Mouse (Mus musculus): ENCODE measurements around the gene Timm17b. TPM values are rescaled to one million over a fixed set of nuclear protein-coding genes. Genes with fewer than 3 reads are reported as not detected.
A peak's percentile ranks its signal among the peaks of the same experiment; 100 is the strongest.
"Not testable (repeated sequence)": the region's sequence is repeated elsewhere in the genome, so short reads cannot be mapped to it uniquely, and the experiment has no call there.

Timm17b gene
- total RNA-seq (2021) (100 to 1,000 TPM; 102 to 113 TPM), polyA plus RNA-seq (2012; rRNA removed) (79.3 and 93.5 TPM in 2 replicates)
- long read RNA-seq, transcript Timm17b-201 (6 exons, 2,381 nt) = major isoform, 69 of 77 reads
- long read RNA-seq, partial matches to known transcripts = 3 of 77 reads
- long read RNA-seq, other reads (novel, unspliced or antisense) = 4 of 77 reads

- peak; percentile 90 for DNase-seq
Observed at GRCm38 (mm10) chrX:7898880-7899874, at the start of gene Timm17b, which contains the start of gene Pqbp1. Timm17b (plus strand) TSS chrX:7899357. Pqbp1 (minus strand) TSS chrX:7899269.

DNA sequence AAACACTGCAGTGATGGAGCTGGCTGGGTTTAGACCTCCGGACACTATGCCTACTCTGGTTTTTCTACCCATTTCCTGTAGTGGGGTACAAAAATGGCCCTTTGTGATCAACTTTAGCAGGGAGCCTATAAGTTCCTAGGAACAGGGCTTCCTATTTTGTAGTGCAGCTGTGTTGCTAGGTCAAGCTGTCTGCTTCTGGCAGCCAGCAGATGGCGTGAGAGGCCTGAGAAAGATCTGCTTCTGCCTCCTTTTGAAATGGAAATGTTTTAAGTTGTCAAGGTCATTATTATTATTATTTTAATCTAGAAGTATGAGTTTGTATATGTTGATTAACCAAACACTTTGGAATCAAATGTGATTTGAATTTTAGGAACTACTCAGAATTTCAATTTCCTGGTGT lies 44.6 kb upstream of the Timm17b start:
- peak; percentile 25 for DNase-seq

GRCm38 (mm10) chrX:7859191-7859753 lies 39.9 kb upstream of the Timm17b start:
- DNase-seq = no peak

- no peak for DNase-seq
Observed at GRCm38 (mm10) chrX:7863181-7863580, 36.0 kb upstream of the Timm17b start.

DNA sequence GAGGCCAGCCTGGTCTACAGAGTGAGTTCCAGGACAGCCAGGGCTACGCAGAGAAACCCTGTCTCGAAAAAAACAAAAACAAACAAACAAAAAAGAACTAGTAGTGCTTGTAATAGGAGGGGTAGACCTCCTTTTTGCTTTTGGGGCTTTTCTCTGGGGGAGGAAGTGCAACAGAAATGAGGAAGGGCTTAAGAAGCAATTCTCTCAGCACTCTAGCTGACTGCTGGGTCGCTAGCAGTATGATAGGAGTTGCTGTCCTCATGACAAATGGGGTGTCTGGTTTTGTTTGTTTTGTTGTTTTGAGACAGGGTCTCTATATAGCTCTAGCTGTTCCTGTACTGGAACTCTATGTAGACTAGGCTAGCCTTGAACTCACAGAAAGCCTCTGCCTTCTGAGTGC lies 34.6 kb upstream of the Timm17b start:
- no peak for DNase-seq

- DNase-seq = no peak
Observed at GRCm38 (mm10) chrX:7865343-7865742, 33.8 kb upstream of the Timm17b start.

GRCm38 (mm10) chrX:7865786-7866185 lies 33.4 kb upstream of the Timm17b start:
- DNase-seq = no peak

DNA sequence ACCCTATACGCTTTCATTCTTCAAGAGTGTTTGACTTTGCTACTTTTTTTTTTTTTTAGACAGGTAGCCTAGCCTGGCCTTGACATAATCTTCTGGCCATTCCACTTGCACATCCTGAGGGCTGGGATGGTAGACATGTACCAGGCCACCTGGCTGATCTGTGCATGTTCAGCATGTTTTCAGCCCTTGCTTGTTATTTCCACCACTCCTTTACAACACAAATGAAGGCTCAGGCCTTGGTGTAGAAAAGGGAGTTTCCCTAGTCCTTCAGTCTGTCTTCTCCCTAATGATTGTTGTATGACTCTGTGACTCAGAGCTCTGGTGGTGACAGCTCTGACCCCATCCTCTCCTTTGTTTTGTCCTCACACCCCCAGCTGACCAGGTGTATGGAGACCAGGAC lies 32.0 kb upstream of the Timm17b start:
- DNase-seq = no peak

GRCm38 (mm10) chrX:7868506-7868905 lies 30.7 kb upstream of the Timm17b start:
- no peak for DNase-seq

GRCm38 (mm10) chrX:7869826-7870225 lies 29.3 kb upstream of the Timm17b start:
- no peak for DNase-seq

GRCm38 (mm10) chrX:7878007-7878419 lies 21.1 kb upstream of the Timm17b start, which contains the start of gene Pim2:
Pim2 (plus strand) TSS chrX:7878262.
- peak; percentile 90 for DNase-seq

GRCm38 (mm10) chrX:7878495-7878894 lies 20.7 kb upstream of the Timm17b start:
- peak; percentile 33 for DNase-seq

- peak; percentile 73 for DNase-seq
Observed at GRCm38 (mm10) chrX:7879819-7880218, 19.3 kb upstream of the Timm17b start.

GRCm38 (mm10) chrX:7883841-7884567 lies 15.2 kb upstream of the Timm17b start, which contains the start of gene Slc35a2:
Slc35a2 (plus strand) TSS chrX:7884028.
- DNase-seq = peak; percentile 91

DNA sequence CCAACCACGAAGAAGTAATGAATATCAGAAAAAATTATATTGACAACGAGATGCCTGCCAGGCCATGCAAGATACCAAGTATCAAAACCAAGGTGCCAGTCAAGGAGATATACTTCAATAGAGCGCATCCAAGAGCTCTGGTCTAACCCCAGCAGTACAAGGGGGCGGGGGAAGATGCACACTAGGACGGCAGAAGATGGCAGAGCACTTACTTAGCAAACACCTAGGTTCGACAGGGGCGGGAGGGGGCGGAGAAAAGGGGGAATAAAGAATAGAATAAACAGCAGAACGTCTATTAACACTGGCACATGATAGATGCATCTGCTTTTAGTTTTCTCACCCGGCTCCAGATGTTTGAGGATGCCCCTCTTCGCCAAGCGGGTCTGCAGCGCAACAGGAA lies 946 bp upstream of the Timm17b start:
- no peak for DNase-seq

- DNase-seq = peak; percentile 52
Observed at GRCm38 (mm10) chrX:7904441-7904840, 5.3 kb downstream of the Timm17b start.

- DNase-seq = no peak
Observed at GRCm38 (mm10) chrX:7907735-7908134, 8.6 kb downstream of the Timm17b start, which contains the start of gene Gm10491. Gm10491 (minus strand) TSS chrX:7907835.

DNA sequence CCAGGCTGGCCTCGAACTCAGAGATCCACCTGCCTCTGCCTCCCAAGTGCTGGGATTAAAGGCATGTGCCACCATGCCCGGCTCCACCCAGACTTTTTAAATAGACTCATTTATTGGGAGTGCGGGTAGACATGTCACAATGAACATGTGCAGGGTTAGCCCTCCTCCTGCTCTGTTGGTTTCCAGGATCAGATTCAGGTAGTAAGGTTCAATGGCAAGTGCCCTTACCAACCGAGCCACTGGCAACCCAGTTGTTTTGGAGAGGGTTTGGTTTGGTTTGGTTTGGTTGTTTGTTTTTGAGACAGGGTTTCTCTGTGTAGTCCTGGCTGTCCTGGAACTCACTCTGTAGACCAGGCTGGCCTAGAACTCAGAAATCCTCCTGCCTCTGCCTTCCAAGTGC lies 10.1 kb downstream of the Timm17b start, which contains the start of gene Gm10490:
Gm10490 (plus strand) TSS at position 301 of the 400 bp plus-strand sequence.
- not testable (repeated sequence) for DNase-seq

DNA sequence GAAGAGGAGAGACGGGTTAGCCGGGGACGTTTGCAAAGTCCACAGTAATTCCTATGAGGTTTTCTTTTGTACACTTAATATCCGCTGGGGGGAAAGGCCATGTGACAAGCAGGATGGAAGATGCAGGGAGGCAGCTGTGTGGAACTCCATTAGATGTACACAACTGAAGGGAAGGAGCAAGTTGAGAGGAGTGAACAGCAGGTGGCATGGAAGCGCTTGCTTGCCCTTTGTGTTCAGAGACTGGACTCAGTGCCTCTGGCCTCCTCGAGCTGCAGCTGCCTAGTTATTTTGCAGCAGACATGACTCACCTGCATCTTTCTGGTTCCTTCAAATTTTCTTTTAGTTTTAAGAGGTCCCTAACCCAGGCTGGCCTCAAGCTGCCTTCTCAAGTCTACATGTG lies 11.3 kb downstream of the Timm17b start:
- peak; percentile 31 for DNase-seq

- peak; percentile 51 for DNase-seq
Observed at GRCm38 (mm10) chrX:7915669-7916068, 16.5 kb downstream of the Timm17b start.

- not testable (repeated sequence) for DNase-seq
Observed at GRCm38 (mm10) chrX:7917960-7918359, 18.8 kb downstream of the Timm17b start.

Measured in adrenal gland, adult 2 months (tissue).